Mouse (Mus musculus): ENCODE measurements around the gene Kdsr. TPM values are rescaled to one million over a fixed set of nuclear protein-coding genes. Genes with fewer than 3 reads are reported as not detected.

Kdsr gene
- polyA plus RNA-seq, 1 experiment: 9.9 TPM

DNA sequence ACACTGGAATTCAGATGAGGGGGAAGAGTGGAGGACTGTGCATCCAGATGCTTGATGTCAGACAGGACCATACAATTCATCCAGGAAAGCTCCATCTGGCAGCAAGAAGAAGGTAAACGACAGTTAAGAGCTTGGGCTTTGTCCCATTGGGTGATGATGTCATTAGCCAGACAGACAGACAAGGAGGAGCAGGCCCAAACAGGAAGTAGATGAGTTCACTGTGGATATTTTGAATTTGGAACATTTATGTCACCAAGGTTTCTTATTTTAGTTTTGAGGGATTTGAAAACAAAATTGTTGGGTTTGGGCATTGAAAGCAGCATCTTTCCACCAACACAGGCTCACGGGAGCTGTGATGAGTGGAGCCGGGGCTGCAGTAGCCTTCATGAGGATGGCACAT is 75.0 kb downstream of the Kdsr start:
- Histone ChIP-seq H3ac (ENCODE audit: control insufficient read depth, insufficient read length) (no peak overlapping the region), H3K4me3 (no peak overlapping the region), H3K4me2 (ENCODE audit: low read depth) (no peak overlapping the region), H3K27me3 (ENCODE audit: control insufficient read depth, insufficient read depth, insufficient read length) (no peaks in the 10 kb centered on the region), H3K36me3 (ENCODE audit: control insufficient read depth, insufficient read depth) (no peaks in the 10 kb centered on the region), H3K79me2 (ENCODE audit: control insufficient read depth, insufficient read depth) (no peaks in the 10 kb centered on the region)
- TF ChIP-seq MAX (IDR thresholded peaks at IDR 0.05; ENCODE audit: low read depth) (no peak), POLR2A (IDR thresholded peaks at IDR 0.05; ENCODE audit: insufficient read length, low read depth) (no peak), TCF12 (IDR thresholded peaks at IDR 0.05; ENCODE audit: insufficient read depth, poor library complexity, severe bottlenecking) (no peak), POLR2AphosphoS2 (IDR thresholded peaks at IDR 0.05; ENCODE audit: insufficient read length, low read depth) (no peak), MYOG (IDR thresholded peaks at IDR 0.05; ENCODE audit: control insufficient read depth in 1 of 3, insufficient read depth in 1 of 3, insufficient read length in 2 of 3, low read depth in 2 of 3) (no peak), REST (IDR thresholded peaks at IDR 0.05; ENCODE audit: insufficient read depth, insufficient read length) (no peak), USF1 (IDR thresholded peaks at IDR 0.05; ENCODE audit: low read depth) (no peak), SRF (IDR thresholded peaks at IDR 0.05; ENCODE audit: control insufficient read depth, insufficient read length, low read depth) (no peak), TCF3 (IDR thresholded peaks at IDR 0.05; ENCODE audit: insufficient read length, low read depth) (no peak), E2F4 (IDR thresholded peaks at IDR 0.05; ENCODE audit: insufficient read depth) (no peak), CEBPB (IDR thresholded peaks at IDR 0.05; ENCODE audit: insufficient read depth, poor library complexity, severe bottlenecking) (no peak), MYOD1 (IDR thresholded peaks at IDR 0.05; ENCODE audit: control insufficient read depth in 1 of 3, insufficient read length in 2 of 3, low read depth in 2 of 3) (no peak)

DNA sequence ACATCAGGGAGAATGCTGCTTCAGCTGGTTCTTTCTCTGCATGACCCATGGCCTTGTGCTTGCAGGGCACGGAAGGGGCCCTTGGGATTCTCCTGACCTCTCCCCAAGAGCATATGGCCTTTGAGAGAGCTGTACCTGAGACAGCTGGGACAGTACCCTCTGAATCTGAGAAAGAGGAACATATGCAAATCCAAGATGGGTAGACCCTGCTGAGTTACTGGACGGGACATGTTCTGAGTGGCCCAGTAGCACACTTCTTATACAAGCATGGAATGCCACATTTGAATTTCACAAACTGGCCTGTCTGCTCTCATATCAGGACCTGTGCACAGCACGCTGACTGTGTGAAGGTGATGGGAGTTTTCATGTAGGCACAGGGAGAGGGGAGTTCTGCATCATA is 76.7 kb downstream of the Kdsr start:
- TF ChIP-seq MYOG (IDR thresholded peaks at IDR 0.05; ENCODE audit: control insufficient read depth in 1 of 3, insufficient read depth in 1 of 3, insufficient read length in 2 of 3, low read depth in 2 of 3) (no peak), TCF12 (IDR thresholded peaks at IDR 0.05; ENCODE audit: insufficient read depth, poor library complexity, severe bottlenecking) (no peak), POLR2AphosphoS2 (IDR thresholded peaks at IDR 0.05; ENCODE audit: insufficient read length, low read depth) (no peak), CEBPB (IDR thresholded peaks at IDR 0.05; ENCODE audit: insufficient read depth, poor library complexity, severe bottlenecking) (no peak), MYOD1 (IDR thresholded peaks at IDR 0.05; ENCODE audit: control insufficient read depth in 1 of 3, insufficient read length in 2 of 3, low read depth in 2 of 3) (no peak), POLR2A (IDR thresholded peaks at IDR 0.05; ENCODE audit: insufficient read length, low read depth) (no peak), USF1 (IDR thresholded peaks at IDR 0.05; ENCODE audit: low read depth) (no peak), SRF (IDR thresholded peaks at IDR 0.05; ENCODE audit: control insufficient read depth, insufficient read length, low read depth) (no peak), E2F4 (IDR thresholded peaks at IDR 0.05; ENCODE audit: insufficient read depth) (no peak), REST (IDR thresholded peaks at IDR 0.05; ENCODE audit: insufficient read depth, insufficient read length) (no peak), TCF3 (IDR thresholded peaks at IDR 0.05; ENCODE audit: insufficient read length, low read depth) (no peak), MAX (IDR thresholded peaks at IDR 0.05; ENCODE audit: low read depth) (no peak)
- no peaks in the 10 kb centered on the region for H3K79me2 ChIP-seq (ENCODE audit: control insufficient read depth, insufficient read depth)
- no peaks in the 10 kb centered on the region for H3K36me3 ChIP-seq (ENCODE audit: control insufficient read depth, insufficient read depth)
- no peaks in the 10 kb centered on the region for H3K27me3 ChIP-seq (ENCODE audit: control insufficient read depth, insufficient read depth, insufficient read length)
- no peak overlapping the region for H3K4me3 ChIP-seq
- H3K4me2 ChIP-seq (ENCODE audit: low read depth): no peak overlapping the region
- no peak overlapping the region for H3ac ChIP-seq (ENCODE audit: control insufficient read depth, insufficient read length)

DNA sequence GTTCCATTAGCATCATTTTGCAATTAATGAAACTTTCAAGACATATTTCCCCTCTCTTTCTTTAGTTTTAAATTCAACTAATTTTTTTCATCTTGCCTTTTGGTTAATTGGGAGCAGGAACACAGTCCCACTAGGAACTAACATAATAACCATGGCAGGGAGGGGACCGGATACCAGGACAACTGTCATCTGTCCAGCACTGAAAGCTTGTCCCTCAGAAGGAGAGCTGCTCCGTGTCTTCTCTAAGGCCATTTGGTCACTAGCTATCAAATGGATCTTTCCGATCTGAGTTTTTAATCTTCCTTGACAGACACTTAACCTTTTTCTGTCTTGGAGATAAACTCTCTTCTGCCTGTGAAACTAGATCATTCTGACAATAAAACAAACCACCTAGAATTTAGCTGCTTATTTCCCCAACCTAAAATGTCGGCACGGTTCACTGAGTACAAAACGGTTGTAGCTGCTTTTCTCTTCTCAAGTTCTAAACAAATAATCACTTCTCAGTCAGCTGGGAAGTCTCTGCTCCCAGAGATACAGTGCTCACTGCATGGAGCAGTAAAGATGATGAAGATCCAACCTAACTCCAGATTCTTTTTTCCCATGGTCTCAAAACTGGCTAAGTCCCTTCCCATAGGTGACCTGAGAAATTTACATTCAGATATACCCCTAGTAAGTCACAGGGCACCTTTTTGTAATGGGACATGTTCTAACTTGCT is 79.6 kb downstream of the Kdsr start:
- no peak for TF ChIP-seq TCF12 (IDR thresholded peaks at IDR 0.05; ENCODE audit: insufficient read depth, poor library complexity, severe bottlenecking)
- no peak for TF ChIP-seq MYOG (IDR thresholded peaks at IDR 0.05; ENCODE audit: control insufficient read depth in 1 of 3, insufficient read depth in 1 of 3, insufficient read length in 2 of 3, low read depth in 2 of 3)
- no peak for TF ChIP-seq MYOD1 (IDR thresholded peaks at IDR 0.05; ENCODE audit: control insufficient read depth in 1 of 3, insufficient read length in 2 of 3, low read depth in 2 of 3)
- no peak for TF ChIP-seq TCF3 (IDR thresholded peaks at IDR 0.05; ENCODE audit: insufficient read length, low read depth)
- no peak for TF ChIP-seq POLR2A (IDR thresholded peaks at IDR 0.05; ENCODE audit: insufficient read length, low read depth)
- Histone ChIP-seq H3K4me3 (no peak overlapping the region), H3K79me2 (ENCODE audit: control insufficient read depth, insufficient read depth) (no peaks in the 10 kb centered on the region), H3ac (ENCODE audit: control insufficient read depth, insufficient read length) (no peak overlapping the region), H3K36me3 (ENCODE audit: control insufficient read depth, insufficient read depth) (no peaks in the 10 kb centered on the region), H3K27me3 (ENCODE audit: control insufficient read depth, insufficient read depth, insufficient read length) (no peaks in the 10 kb centered on the region), H3K4me2 (ENCODE audit: low read depth) (no peak overlapping the region)

DNA sequence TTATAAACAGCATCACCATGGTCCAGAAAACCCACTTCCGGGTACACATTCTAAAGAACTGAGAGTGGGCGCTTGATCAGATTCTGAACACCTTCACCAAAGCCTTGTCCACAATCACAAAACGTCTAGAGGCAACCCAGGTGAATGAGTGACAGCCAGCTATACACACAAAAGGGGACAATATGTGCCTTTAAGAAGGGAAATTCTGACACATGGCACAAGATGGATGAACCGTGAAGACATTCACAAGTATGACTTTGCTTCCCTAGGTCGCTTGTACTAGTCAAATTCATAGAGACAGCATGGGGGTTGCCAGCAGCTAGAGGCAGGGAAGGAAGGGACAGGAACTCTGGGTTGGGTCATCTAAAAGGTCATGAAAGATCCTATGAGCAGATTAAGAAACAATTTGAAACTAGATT is 81.5 kb downstream of the Kdsr start:
- Histone ChIP-seq H3K4me2 (ENCODE audit: low read depth) (no peak overlapping the region), H3K36me3 (ENCODE audit: control insufficient read depth, insufficient read depth) (no peaks in the 10 kb centered on the region), H3K27me3 (ENCODE audit: control insufficient read depth, insufficient read depth, insufficient read length) (no peaks in the 10 kb centered on the region), H3K4me3 (no peak overlapping the region), H3K79me2 (ENCODE audit: control insufficient read depth, insufficient read depth) (no peaks in the 10 kb centered on the region), H3ac (ENCODE audit: control insufficient read depth, insufficient read length) (no peak overlapping the region)
- no peak for TF ChIP-seq MYOD1 (IDR thresholded peaks at IDR 0.05; ENCODE audit: control insufficient read depth in 1 of 3, insufficient read length in 2 of 3, low read depth in 2 of 3)
- no peak for TF ChIP-seq TCF12 (IDR thresholded peaks at IDR 0.05; ENCODE audit: insufficient read depth, poor library complexity, severe bottlenecking)
- no peak for TF ChIP-seq POLR2A (IDR thresholded peaks at IDR 0.05; ENCODE audit: insufficient read length, low read depth)
- no peak for TF ChIP-seq TCF3 (IDR thresholded peaks at IDR 0.05; ENCODE audit: insufficient read length, low read depth)
- no peak for TF ChIP-seq MYOG (IDR thresholded peaks at IDR 0.05; ENCODE audit: control insufficient read depth in 1 of 3, insufficient read depth in 1 of 3, insufficient read length in 2 of 3, low read depth in 2 of 3)
- TF ChIP-seq SRF (IDR thresholded peaks at IDR 0.05; ENCODE audit: control insufficient read depth, insufficient read length, low read depth): no peak
- TF ChIP-seq USF1 (IDR thresholded peaks at IDR 0.05; ENCODE audit: low read depth): no peak

Other genes starting within 250 kb of the Kdsr start
- gene Bcl2, start 45.5 kb downstream of the Kdsr start, polyA plus RNA-seq (2012; fragmentation: generic; extraction: Trizol): 1.9 TPM
- 17.7 TPM for gene Vps4b, start 37.0 kb upstream of the Kdsr start, polyA plus RNA-seq (2012; fragmentation: generic; extraction: Trizol)
- gene Serpinb5, start 101.4 kb upstream of the Kdsr start, polyA plus RNA-seq (2012; fragmentation: generic; extraction: Trizol): not detected
- not detected for gene Serpinb12, start 174.7 kb upstream of the Kdsr start, polyA plus RNA-seq (2012; fragmentation: generic; extraction: Trizol)
- gene Serpinb13, start 221.3 kb upstream of the Kdsr start, polyA plus RNA-seq (2012; fragmentation: generic; extraction: Trizol): not detected